Mouse (Mus musculus): Measurements from ENCODE around the gene Zfp106. TPM values are rescaled to one million over a fixed set of nuclear protein-coding genes. Genes with fewer than 3 reads are reported as not detected.
A peak's percentile ranks its signal among the peaks of the same experiment; 100 is the strongest.

Zfp106 gene
- polyA plus RNA-seq, 1 experiment, result 76.6 TPM

DNA sequence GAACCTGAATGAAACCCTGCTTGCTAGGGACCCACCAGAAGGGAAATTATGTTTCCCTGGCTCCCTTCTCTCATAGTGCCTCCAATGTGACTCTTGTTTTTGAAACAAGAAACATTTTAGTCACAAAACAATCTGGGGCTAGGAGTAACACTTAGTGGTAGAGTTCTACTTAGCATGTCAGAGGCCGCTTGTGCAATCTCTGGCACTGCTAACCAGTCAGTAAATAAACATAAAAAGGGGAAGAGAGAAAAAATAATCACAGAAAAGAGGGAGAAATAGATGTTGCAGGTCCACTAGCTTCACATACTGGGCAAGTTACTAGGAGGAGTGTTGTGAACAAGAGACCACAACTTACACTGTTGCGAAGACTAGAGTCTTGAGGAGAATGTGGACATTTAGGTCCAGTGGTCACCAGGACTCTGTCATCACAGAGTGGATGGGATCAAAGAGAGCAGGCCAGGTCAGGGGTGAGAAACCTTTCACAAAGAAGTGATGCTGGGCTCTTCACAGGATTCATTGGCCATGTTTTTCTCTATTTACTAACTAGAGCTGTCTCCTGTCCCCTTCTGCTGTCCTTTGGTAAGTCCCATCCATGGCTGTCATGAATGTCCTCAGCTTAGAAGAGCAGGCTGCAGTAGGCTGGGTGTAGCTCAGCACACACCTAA lies 98.8 kb downstream of the Zfp106 start:
- Histone ChIP-seq H3K27ac (ENCODE audit: insufficient read depth, low read length) (peak overlapping the region; percentile 72; the same call in 1 of the 2 replicates), H3K4me1 (ENCODE audit: control insufficient read depth, insufficient read depth, low read length) (no peaks in the 10 kb centered on the region), H3K4me3 (ENCODE audit: insufficient read depth, low read length) (no peak overlapping the region)
- TF ChIP-seq POLR2A (IDR thresholded peaks at IDR 0.05; ENCODE audit: extremely low read depth, insufficient read depth, low read length) (no peak), CTCF (IDR thresholded peaks at IDR 0.05; ENCODE audit: extremely low read depth, insufficient read depth, low read length) (no peak)

GRCm38 (mm10) chr2:120464091-120464490 lies 99.6 kb downstream of the Zfp106 start:
- Histone ChIP-seq H3K4me3 (ENCODE audit: insufficient read depth, low read length) (no peak overlapping the region), H3K4me1 (ENCODE audit: control insufficient read depth, insufficient read depth, low read length) (no peaks in the 10 kb centered on the region), H3K27ac (ENCODE audit: insufficient read depth, low read length) (peak overlapping the region; percentile 72; the same call in 1 of the 2 replicates)
- no peak for TF ChIP-seq POLR2A (IDR thresholded peaks at IDR 0.05; ENCODE audit: extremely low read depth, insufficient read depth, low read length)
- no peak for TF ChIP-seq CTCF (IDR thresholded peaks at IDR 0.05; ENCODE audit: extremely low read depth, insufficient read depth, low read length)

DNA sequence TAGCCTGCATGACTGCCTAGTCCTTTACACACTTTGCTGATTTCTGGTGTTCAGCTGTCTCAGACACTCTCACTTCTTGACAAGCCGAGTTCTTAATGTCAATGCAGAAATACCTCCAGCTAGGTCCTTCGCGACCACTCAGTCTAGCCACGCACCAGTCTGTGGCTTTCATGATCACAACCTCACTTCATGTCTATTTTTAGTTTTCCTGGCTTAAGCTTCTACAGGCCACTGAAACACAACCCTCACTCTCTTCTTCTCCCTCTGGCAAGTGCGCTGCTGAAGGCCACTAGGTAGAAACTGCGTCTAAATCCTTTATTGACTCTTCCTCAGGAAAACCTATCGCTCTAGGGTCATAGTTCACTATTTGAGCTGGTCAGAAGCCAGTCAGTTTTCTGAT lies 100.3 kb downstream of the Zfp106 start:
- no peak overlapping the region for H3K4me3 ChIP-seq (ENCODE audit: insufficient read depth, low read length)
- H3K27ac ChIP-seq (ENCODE audit: insufficient read depth, low read length), result no peak overlapping the region
- H3K4me1 ChIP-seq (ENCODE audit: control insufficient read depth, insufficient read depth, low read length), result no peaks in the 10 kb centered on the region
- TF ChIP-seq POLR2A (IDR thresholded peaks at IDR 0.05; ENCODE audit: extremely low read depth, insufficient read depth, low read length), result no peak

DNA sequence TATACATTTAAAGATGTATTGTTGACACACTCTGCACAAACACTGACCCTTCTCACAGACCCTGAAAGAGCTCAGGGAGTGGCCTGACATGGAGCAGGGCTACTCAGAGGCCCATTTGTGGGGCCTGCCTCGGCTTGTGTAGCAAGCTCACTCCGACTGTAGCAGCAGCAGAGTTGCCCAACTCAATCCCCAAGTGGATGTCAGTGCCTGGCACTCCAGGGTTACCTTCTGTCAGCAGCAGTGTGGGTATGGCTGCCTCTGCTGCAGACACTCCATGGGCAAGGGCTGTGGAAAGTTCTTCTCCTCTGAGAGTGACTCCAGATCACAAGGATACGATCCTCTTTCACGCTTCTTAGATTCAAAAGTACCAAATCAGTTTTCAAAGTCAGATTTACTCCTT lies 103.4 kb downstream of the Zfp106 start:
- no peak overlapping the region for H3K27ac ChIP-seq (ENCODE audit: insufficient read depth, low read length)
- no peak for TF ChIP-seq POLR2A (IDR thresholded peaks at IDR 0.05; ENCODE audit: extremely low read depth, insufficient read depth, low read length)
- TF ChIP-seq CTCF (IDR thresholded peaks at IDR 0.05; ENCODE audit: extremely low read depth, insufficient read depth, low read length), result no peak
- H3K4me3 ChIP-seq (ENCODE audit: insufficient read depth, low read length), result no peak overlapping the region
- no peaks in the 10 kb centered on the region for H3K4me1 ChIP-seq (ENCODE audit: control insufficient read depth, insufficient read depth, low read length)

Other genes starting within 250 kb of the Zfp106 start
- 0.10 and 0.11 TPM in 2 replicates for gene Pla2g4f, start 249.7 kb downstream of the Zfp106 start, polyA plus RNA-seq (2012; rRNA removed)
- 56.5 and 58.2 TPM in 2 replicates for gene Vps39, start 210.7 kb downstream of the Zfp106 start, polyA plus RNA-seq (2012; rRNA removed)
- gene Ganc, start 159.9 kb downstream of the Zfp106 start, polyA plus RNA-seq (2012; rRNA removed), result 10.7 and 11.3 TPM in 2 replicates
- gene Tmem87a, start 159.7 kb downstream of the Zfp106 start, polyA plus RNA-seq (2012; rRNA removed), result 22.4 and 24.4 TPM in 2 replicates
- gene Capn3, start 107.8 kb downstream of the Zfp106 start, polyA plus RNA-seq (2012; rRNA removed), result 4.9 and 7.5 TPM in 2 replicates
- gene Snap23, start 3.8 kb upstream of the Zfp106 start, polyA plus RNA-seq (2012; rRNA removed), result 19.3 TPM in 2 replicates
- gene Haus2, start 45.5 kb upstream of the Zfp106 start, polyA plus RNA-seq (2012; rRNA removed), result 17.4 TPM in 2 replicates
- 44.1 and 46.4 TPM in 2 replicates for gene Lrrc57, start 45.7 kb upstream of the Zfp106 start, polyA plus RNA-seq (2012; rRNA removed)
- 13.7 and 14.1 TPM in 2 replicates for gene Stard9, start 65.3 kb upstream of the Zfp106 start, polyA plus RNA-seq (2012; rRNA removed)